Comparison of ENCODE assay signal across 14 mouse cellular contexts in the genomic region with DNA sequence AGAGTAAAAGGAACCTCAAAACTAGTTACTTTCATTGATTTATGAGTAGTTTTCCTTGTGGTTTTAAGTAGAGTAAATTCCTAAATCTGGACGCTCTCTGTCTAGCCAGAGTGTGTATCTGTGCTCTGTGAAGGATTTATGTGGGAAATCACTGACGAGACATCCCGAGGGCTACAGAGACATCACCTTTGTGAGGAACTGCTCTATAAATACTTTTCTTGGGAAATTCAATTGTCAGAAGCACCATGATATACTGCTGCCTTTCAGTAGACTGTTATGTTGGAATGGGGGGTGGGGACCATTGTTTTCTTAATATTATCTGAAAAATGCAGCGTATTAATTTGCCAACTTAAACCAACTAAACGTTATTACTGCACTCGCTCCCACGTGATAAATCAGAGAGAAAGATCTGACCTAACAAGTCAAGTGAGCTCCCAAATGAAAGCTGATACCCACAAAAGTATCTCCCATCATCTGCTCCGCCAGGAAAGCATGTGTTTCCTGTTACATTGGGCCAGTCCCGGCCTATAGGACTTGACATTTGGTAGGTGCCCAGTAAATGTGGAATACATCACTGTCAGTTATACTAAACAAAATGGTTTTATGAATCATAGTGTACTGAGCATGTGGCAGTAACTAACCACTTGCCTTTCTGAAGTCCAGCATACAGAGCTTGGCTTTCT.
A peak's percentile ranks its signal among the peaks of the same experiment; 100 is the strongest.
DNase-seq lines count a peak whose midpoint lies in the region; ATAC-seq and TF ChIP-seq lines count a peak whose summit lies in the region.
"Had no signal": no experiment of that assay in that cellular context is flagged by ENCODE, and none has a peak within 500 bp of the region (broad histone marks: within the 10 kb centered on the region; RNA-seq: fewer than 3 reads in every experiment).

No protein-coding gene starts in this region.

- H3K4me1 ChIP-seq in kidney, postnatal 0 days (replicated peaks; ENCODE audit: insufficient read depth, low read length): no peaks in the 10 kb centered on the region
- peaks cover 6% of the 10 kb centered on the region for H3K4me1 ChIP-seq in embryonic facial prominence, embryonic 15.5 days
- H3K4me1 ChIP-seq in midbrain, embryonic 13.5 days (replicated peaks): 0 out of 2 replicates have a peak, but pooled peaks cover 5% of the 10 kb centered on the region
- H3K4me1 ChIP-seq: neural tube, embryonic 13.5 days had no signal

- H3K4me3 ChIP-seq in kidney, postnatal 0 days (replicated peaks; ENCODE audit: low read depth, low read length): no peak overlapping the region
- no peak overlapping the region for H3K4me3 ChIP-seq in embryonic facial prominence, embryonic 15.5 days (replicated peaks)
- no peak overlapping the region for H3K4me3 ChIP-seq in midbrain, embryonic 13.5 days (replicated peaks)
- H3K4me3 ChIP-seq: intestine, embryonic 15.5 days; neural tube, embryonic 13.5 days had no signal

- H3K27me3 ChIP-seq in kidney, postnatal 0 days (ENCODE audit: insufficient read depth, low read length): no peaks in the 10 kb centered on the region
- H3K27me3 ChIP-seq in embryonic facial prominence, embryonic 15.5 days: no peaks in the 10 kb centered on the region
- no peaks in the 10 kb centered on the region for H3K27me3 ChIP-seq in midbrain, embryonic 13.5 days
- H3K27me3 ChIP-seq: intestine, embryonic 15.5 days; neural tube, embryonic 13.5 days; Patski had no signal

- no peak overlapping the region for H3K9ac ChIP-seq in kidney, postnatal 0 days (ENCODE audit: low read depth, low read length)
- no peak overlapping the region for H3K9ac ChIP-seq in embryonic facial prominence, embryonic 15.5 days
- H3K9ac ChIP-seq in midbrain, embryonic 13.5 days (replicated peaks): no peak overlapping the region
- H3K9ac ChIP-seq: intestine, embryonic 15.5 days; neural tube, embryonic 13.5 days had no signal

- no peak overlapping the region for H3K27ac ChIP-seq in kidney, postnatal 0 days
- no peak overlapping the region for H3K27ac ChIP-seq in embryonic facial prominence, embryonic 15.5 days (replicated peaks)
- no peak overlapping the region for H3K27ac ChIP-seq in midbrain, embryonic 13.5 days
- H3K27ac ChIP-seq: intestine, embryonic 15.5 days; neural tube, embryonic 13.5 days had no signal

- no peak overlapping the region for H3K4me2 ChIP-seq in kidney, postnatal 0 days (ENCODE audit: low read length)
- no peak overlapping the region for H3K4me2 ChIP-seq in embryonic facial prominence, embryonic 15.5 days (replicated peaks)
- no peak overlapping the region for H3K4me2 ChIP-seq in midbrain, embryonic 13.5 days (replicated peaks)
- H3K4me2 ChIP-seq: intestine, embryonic 15.5 days; neural tube, embryonic 13.5 days had no signal

- intact Hi-C loops in left cerebral cortex, postnatal 36 days (cut with DNase I): no loop called here

- no peak for TF ChIP-seq CTCF in kidney, postnatal 0 days (IDR thresholded peaks at IDR 0.05; ENCODE audit: low read depth)

- DNase-seq in kidney, postnatal 0 days (ENCODE audit: low spot score): peak; percentile 70
- no peak for DNase-seq in kidney, adult 8-10 months
- peak; percentile 66 for DNase-seq in embryo, embryonic 10.5 days (ENCODE audit: low spot score)
- peak; percentile 76 for DNase-seq in mesoderm, embryonic 11.5 days (ENCODE audit: low read depth, low spot score)
- DNase-seq in left cerebral cortex, postnatal 36 days (ENCODE audit: low spot score in 2 of 2): no peak
- DNase-seq: cerebellum, adult 9-11 months; heart, adult 18-20 months; liver; lung, postnatal 36 days had no signal

- no peak for ATAC-seq in kidney, postnatal 0 days (replicated peaks; ENCODE audit: low FRiP score, low read depth)
- 0 out of 2 replicates have a peak, but pooled peaks have one; percentile 65 for ATAC-seq in embryonic facial prominence, embryonic 15.5 days (ENCODE audit: insufficient number of reproducible peaks, low FRiP score, low TSS enrichment, low read depth)
- ATAC-seq in midbrain, embryonic 13.5 days: no peak
- ATAC-seq: intestine, embryonic 15.5 days; Patski had no signal

- WGBS in kidney, postnatal 0 days: 14% methylated on average over 9 of the region's 9 CpGs
- 12% methylated on average over 9 of the region's 9 CpGs for WGBS in embryonic facial prominence, embryonic 15.5 days
- whole genome bisulfite sequencing in midbrain, embryonic 13.5 days: 88% methylated on average over 9 of the region's 9 CpGs

- no peaks in the 10 kb centered on the region for H3K9me3 ChIP-seq in kidney, postnatal 0 days (replicated peaks; ENCODE audit: low read length)
- no peaks in the 10 kb centered on the region for H3K9me3 ChIP-seq in embryonic facial prominence, embryonic 15.5 days (replicated peaks)
- H3K9me3 ChIP-seq in midbrain, embryonic 13.5 days: no peaks in the 10 kb centered on the region
- H3K9me3 ChIP-seq: intestine, embryonic 15.5 days; neural tube, embryonic 13.5 days had no signal

- H3K36me3 ChIP-seq in kidney, postnatal 0 days (ENCODE audit: insufficient read depth, low read length): peaks cover 3% of the 10 kb centered on the region; the same call in 1 of the 2 replicates
- H3K36me3 ChIP-seq in embryonic facial prominence, embryonic 15.5 days: no peaks in the 10 kb centered on the region
- no peaks in the 10 kb centered on the region for H3K36me3 ChIP-seq in midbrain, embryonic 13.5 days
- H3K36me3 ChIP-seq: intestine, embryonic 15.5 days; neural tube, embryonic 13.5 days had no signal

Comparison
In these comparisons a context has a peak if more than half of its experiments do, and no peak if none do; other contexts are left out.
1. DNase-seq: peak in kidney, postnatal 0 days (single experiment), embryo, embryonic 10.5 days (single experiment) and mesoderm, embryonic 11.5 days (single experiment); none in kidney, adult 8-10 months (0 of 2) and left cerebral cortex, postnatal 36 days (0 of 2).